Mouse (Mus musculus) frontal cortex, adult (tissue): ENCODE data around the gene Smarcd2.
"Not testable (repeated sequence)": the region's sequence is repeated elsewhere in the genome, so short reads cannot be mapped to it uniquely, and the experiment has no call there.

Source experiments
- ATAC-seq: cut with Nextera tagmentation; 2 replicates; pipeline ENCODE4 v1.9.2; 2017; ENCODE audit warnings: mild to moderate bottlenecking, moderate library complexity, mixed read lengths; ENCODE audit not compliant: low TSS enrichment

Gene Smarcd2

GRCm38 (mm10) chr11:106246834-106247233 is 25.9 kb downstream of the Smarcd2 start:
- ATAC-seq: no peak

DNA sequence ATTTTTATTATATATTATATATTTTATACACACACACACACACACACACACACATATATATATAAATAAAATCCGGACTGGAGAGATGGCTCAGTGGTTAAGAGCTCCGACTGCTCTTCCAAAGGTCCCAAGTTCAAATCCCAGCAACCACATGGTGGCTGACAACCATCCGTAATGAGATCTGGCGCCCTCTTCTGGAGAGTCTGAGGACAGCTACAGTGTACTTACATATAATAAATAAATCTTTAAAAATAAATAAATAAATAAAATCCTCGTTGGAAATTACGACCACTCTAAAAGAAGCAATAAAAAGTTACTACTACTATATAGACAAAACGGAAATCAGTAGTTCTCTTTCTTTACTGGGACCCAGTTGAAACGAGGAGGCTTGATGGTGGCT is 38.8 kb downstream of the Smarcd2 start:
- ATAC-seq: not testable (repeated sequence)

DNA sequence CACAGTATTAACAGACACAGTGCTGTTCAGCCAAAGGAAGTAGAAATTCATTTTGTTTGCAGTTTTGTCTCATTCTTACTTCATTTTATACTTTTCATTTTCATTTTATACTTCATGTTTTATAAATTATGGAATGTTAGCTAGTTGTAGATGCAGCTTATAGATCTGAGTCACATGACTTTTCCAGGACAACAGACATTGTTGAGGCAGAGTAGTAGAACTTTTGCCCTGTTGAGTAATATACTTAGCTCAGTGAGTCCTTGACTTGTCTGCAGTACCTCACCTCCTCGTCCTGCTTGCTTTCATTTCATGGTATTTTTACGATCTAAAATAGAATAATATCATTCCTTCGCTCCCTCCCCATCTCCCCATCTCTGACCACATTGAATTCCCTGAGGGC is 52.2 kb downstream of the Smarcd2 start:
- ATAC-seq: no peak

- peak; percentile 89 for ATAC-seq
Observed at GRCm38 (mm10) chr11:106216730-106217490, 55.9 kb downstream of the Smarcd2 start, which contains the start of gene Ddx42. Ddx42 (plus strand) TSS chr11:106216926.

- peak; percentile 98 for ATAC-seq
Observed at GRCm38 (mm10) chr11:106215927-106216729, 56.6 kb downstream of the Smarcd2 start, which contains the start of gene Ccdc47. Ccdc47 (minus strand) TSS chr11:106216344.

DNA sequence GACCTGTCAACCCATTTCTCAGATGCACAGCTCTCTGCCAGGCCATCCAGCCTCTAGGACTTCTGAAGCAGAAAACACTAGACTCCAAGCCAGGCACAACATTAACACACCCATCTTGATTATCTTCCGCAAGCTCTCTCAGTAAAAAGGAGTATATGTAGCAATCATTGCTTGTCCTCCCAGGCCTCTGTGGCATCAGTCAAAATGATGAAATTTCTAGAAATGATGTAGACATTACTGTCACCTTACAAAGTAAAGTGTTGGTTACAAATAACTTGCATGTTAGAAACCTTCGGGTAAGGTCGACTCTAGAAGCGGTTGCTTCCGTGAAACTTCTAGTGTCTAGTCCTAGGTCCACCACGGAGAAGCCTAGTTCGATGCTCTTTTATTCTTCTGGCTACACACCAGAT is 57.3 kb downstream of the Smarcd2 start:
- ATAC-seq: no peak

DNA sequence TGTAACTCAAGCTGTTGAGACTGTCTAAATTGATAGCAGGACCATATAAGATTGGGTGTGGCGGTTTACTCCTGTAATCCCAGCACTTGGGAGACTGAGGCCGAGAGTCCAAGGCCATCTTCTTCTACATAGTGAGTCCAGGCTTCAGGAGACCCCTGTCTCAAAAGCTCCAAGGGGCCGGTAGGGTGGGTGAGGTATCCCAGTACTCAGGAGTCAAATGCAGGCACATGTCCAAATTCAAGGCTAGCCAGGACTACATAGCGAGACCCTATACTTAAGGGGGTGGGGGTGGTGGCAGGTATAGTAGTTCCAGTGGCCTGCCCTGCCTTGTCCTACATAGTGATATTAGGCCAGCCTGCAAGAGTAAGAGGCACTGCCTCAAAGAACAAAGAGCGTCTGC is 57.9 kb downstream of the Smarcd2 start:
- ATAC-seq: no peak
